Mouse (Mus musculus): ENCODE measurements around the gene Mpped2.

Gene Mpped2

GRCm38 (mm10) chr2:106855623-106856350 is 162.7 kb downstream of the Mpped2 start:
- DNase-seq (ENCODE audit: low read depth, low spot score): no peak

GRCm38 (mm10) chr2:106856361-106856961 is 163.4 kb downstream of the Mpped2 start:
- no peak for DNase-seq (ENCODE audit: low read depth, low spot score)

GRCm38 (mm10) chr2:106857258-106857657 is 164.2 kb downstream of the Mpped2 start:
- no peak for DNase-seq (ENCODE audit: low read depth, low spot score)

- DNase-seq (ENCODE audit: low read depth, low spot score): no peak
These were observed 164.6 kb downstream of the Mpped2 start for GRCm38 (mm10) chr2:106857711-106858110.

GRCm38 (mm10) chr2:106860856-106861679 is 168.0 kb downstream of the Mpped2 start:
- DNase-seq (ENCODE audit: low read depth, low spot score): no peak

GRCm38 (mm10) chr2:106863050-106863653 is 170.1 kb downstream of the Mpped2 start:
- no peak for DNase-seq (ENCODE audit: low read depth, low spot score)

- DNase-seq (ENCODE audit: low read depth, low spot score): no peak
These were observed 172.2 kb downstream of the Mpped2 start for GRCm38 (mm10) chr2:106865148-106865786.

- DNase-seq (ENCODE audit: low read depth, low spot score): no peak
These were observed 173.2 kb downstream of the Mpped2 start for GRCm38 (mm10) chr2:106866303-106866702.

GRCm38 (mm10) chr2:106870886-106871285 is 177.8 kb downstream of the Mpped2 start:
- no peak for DNase-seq (ENCODE audit: low read depth, low spot score)

- DNase-seq (ENCODE audit: low read depth, low spot score): no peak
These were observed 180.1 kb downstream of the Mpped2 start for GRCm38 (mm10) chr2:106873166-106873565.

- no peak for DNase-seq (ENCODE audit: low read depth, low spot score)
These were observed 190.3 kb downstream of the Mpped2 start for GRCm38 (mm10) chr2:106883390-106883789.

- no peak for DNase-seq (ENCODE audit: low read depth, low spot score)
These were observed 195.1 kb downstream of the Mpped2 start for GRCm38 (mm10) chr2:106888174-106888573.

- no peak for DNase-seq (ENCODE audit: low read depth, low spot score)
These were observed 196.4 kb downstream of the Mpped2 start for GRCm38 (mm10) chr2:106889297-106890000.

- DNase-seq (ENCODE audit: low read depth, low spot score): no peak
These were observed 200.3 kb downstream of the Mpped2 start for GRCm38 (mm10) chr2:106893376-106893775.

- no peak for DNase-seq (ENCODE audit: low read depth, low spot score)
These were observed 202.4 kb downstream of the Mpped2 start for GRCm38 (mm10) chr2:106895326-106896023.

- no peak for DNase-seq (ENCODE audit: low read depth, low spot score)
These were observed 202.9 kb downstream of the Mpped2 start for GRCm38 (mm10) chr2:106896024-106896384.

- DNase-seq (ENCODE audit: low read depth, low spot score): no peak
These were observed 218.9 kb downstream of the Mpped2 start for GRCm38 (mm10) chr2:106911951-106912480.
